Mouse (Mus musculus) forebrain, embryonic 16.5 days (tissue): ENCODE data around the gene Cab39. TPM values are rescaled to one million over a fixed set of nuclear protein-coding genes. Genes with fewer than 3 reads are reported as not detected.

Source experiments
- ATAC-seq: fragments of 200-750 bp; cut with Nextera tagmentation; 2 replicates; pipeline ENCODE4 v1.8.0; 2017; ENCODE audit warnings: mild to moderate bottlenecking, moderate library complexity
- H3K27ac ChIP-seq: fragments of 300-500 bp; sonication (generic); 2 replicates; pipeline ENCODE4 v1.5.1; 2014; ENCODE audit warnings: low read length, control low read depth
- H3K27me3 ChIP-seq: fragments of 300-500 bp; sonication (generic); replicated peaks from 2 replicates; pipeline ENCODE4 v1.6.1; 2014; ENCODE audit warnings: low read length; ENCODE audit not compliant: control insufficient read depth, insufficient read depth
- H3K36me3 ChIP-seq: fragments of 300-500 bp; sonication (generic); 2 replicates; pipeline ENCODE4 v1.6.1; 2014; ENCODE audit not compliant: control insufficient read depth, insufficient read depth
- H3K4me1 ChIP-seq: fragments of 300-500 bp; sonication (generic); replicated peaks from 2 replicates; pipeline ENCODE4 v1.6.1; 2014; ENCODE audit warnings: low read length; ENCODE audit not compliant: control insufficient read depth, insufficient read depth
- H3K4me2 ChIP-seq: fragments of 300-500 bp; sonication (generic); 2 replicates; pipeline ENCODE4 v1.6.1; 2014; ENCODE audit warnings: mild to moderate bottlenecking, low read length, control low read depth
- H3K4me3 ChIP-seq: fragments of 300-500 bp; sonication (generic); replicated peaks from 2 replicates; pipeline ENCODE4 v1.5.1; 2014; ENCODE audit warnings: mild to moderate bottlenecking, low read length, control low read depth
- H3K9ac ChIP-seq: fragments of 300-500 bp; sonication (generic); replicated peaks from 2 replicates; pipeline ENCODE4 v1.6.1; 2014; ENCODE audit warnings: low read depth, low read length, control low read depth
- H3K9me3 ChIP-seq: fragments of 300-500 bp; sonication (generic); 2 replicates; pipeline ENCODE4 v1.6.1; 2016; ENCODE audit warnings: low read length; ENCODE audit not compliant: control insufficient read depth
- WGBS: fragments of 180-500 bp; shearing (Covaris S2); extraction: QIAGEN DNeasy Blood & Tissue Kit; methylation state at CpG from one replicate; pipeline ENCODE4 v1.1.7; 2014; 5-methylcytosine and 5-hydroxymethylcytosine counted together
- polyA plus RNA-seq: library from polyadenylated mRNA; unstranded; fragments of >200 nt; fragmentation: Nextera tagmentation; extraction: Ambion mirVana; gene quantifications from 2 replicates; pipeline ENCODE4 v1.2.1, GENCODE M21; 2015

Cab39 gene
- polyA plus RNA-seq, result 47.1 and 50.2 TPM in 2 replicates

GRCm38 (mm10) chr1:85793208-85794105, at the start of gene Cab39:
Gene Cab39 (plus strand): TSS chr1:85793441.
- Histone ChIP-seq H3K27ac (peak within 1 kb of the TSS; percentile 95), H3K4me2 (peak within 1 kb of the TSS; percentile 83), H3K36me3 (no peaks in the 10 kb centered on the region), H3K4me1 (peaks cover 12% of the 10 kb centered on the region), H3K9me3 (no peaks in the 10 kb centered on the region), H3K27me3 (no peaks in the 10 kb centered on the region), H3K4me3 (peak within 1 kb of the TSS; percentile 97), H3K9ac (peak within 1 kb of the TSS; percentile 97)
- WGBS, result 0% methylated on average over 90 of the region's 118 CpGs
- ATAC-seq, result peak; percentile 97

GRCm38 (mm10) chr1:85744539-85744938, 48.7 kb upstream of the Cab39 start:
- ATAC-seq, result no peak

GRCm38 (mm10) chr1:85746511-85746910, 46.7 kb upstream of the Cab39 start:
- H3K4me1 ChIP-seq, result 0 out of 2 replicates have a peak, but pooled peaks cover 2% of the 10 kb centered on the region
- H3K9me3 ChIP-seq, result no peaks in the 10 kb centered on the region
- H3K9ac ChIP-seq, result no peak overlapping the region
- H3K27ac ChIP-seq, result no peak overlapping the region
- WGBS, result 92% methylated on average over 5 of the region's 5 CpGs
- no peaks in the 10 kb centered on the region for H3K36me3 ChIP-seq
- no peaks in the 10 kb centered on the region for H3K27me3 ChIP-seq
- no peak for ATAC-seq
- no peak overlapping the region for H3K4me3 ChIP-seq
- H3K4me2 ChIP-seq, result no peak overlapping the region

More at GRCm38 (mm10) chr1:85744539-85744938, 48.7 kb upstream of the Cab39 start:
- Histone ChIP-seq H3K4me1 (0 out of 2 replicates have a peak, but pooled peaks cover 2% of the 10 kb centered on the region), H3K9ac (no peak overlapping the region), H3K36me3 (no peaks in the 10 kb centered on the region), H3K27ac (no peak overlapping the region), H3K9me3 (no peaks in the 10 kb centered on the region), H3K4me2 (no peak overlapping the region), H3K4me3 (no peak overlapping the region), H3K27me3 (no peaks in the 10 kb centered on the region)
- WGBS, result 87% methylated on average over 3 of the region's 3 CpGs

- ATAC-seq, result no peak
- Histone ChIP-seq H3K27ac (no peak overlapping the region), H3K36me3 (no peaks in the 10 kb centered on the region), H3K9ac (no peak overlapping the region), H3K4me3 (no peak overlapping the region), H3K4me1 (no peaks in the 10 kb centered on the region), H3K27me3 (no peaks in the 10 kb centered on the region), H3K4me2 (no peak overlapping the region), H3K9me3 (no peaks in the 10 kb centered on the region)
- WGBS, result 54% methylated on average over 2 of the region's 2 CpGs
Observed at GRCm38 (mm10) chr1:85749829-85750228, 43.4 kb upstream of the Cab39 start.

- no peak overlapping the region for H3K4me3 ChIP-seq
- no peaks in the 10 kb centered on the region for H3K4me1 ChIP-seq
- H3K27me3 ChIP-seq, result no peaks in the 10 kb centered on the region
- H3K36me3 ChIP-seq, result no peaks in the 10 kb centered on the region
- 92% methylated on average over 4 of the region's 4 CpGs for WGBS
- H3K27ac ChIP-seq, result no peak overlapping the region
- no peaks in the 10 kb centered on the region for H3K9me3 ChIP-seq
- no peak overlapping the region for H3K9ac ChIP-seq
- ATAC-seq, result no peak
- H3K4me2 ChIP-seq, result no peak overlapping the region
Observed at GRCm38 (mm10) chr1:85750650-85751049, 42.6 kb upstream of the Cab39 start.

- no peaks in the 10 kb centered on the region for H3K4me1 ChIP-seq
- no peaks in the 10 kb centered on the region for H3K27me3 ChIP-seq
- H3K4me2 ChIP-seq, result no peak overlapping the region
- no peak overlapping the region for H3K9ac ChIP-seq
- no peaks in the 10 kb centered on the region for H3K36me3 ChIP-seq
- H3K4me3 ChIP-seq, result no peak overlapping the region
- H3K9me3 ChIP-seq, result no peaks in the 10 kb centered on the region
- 53% methylated on average over 6 of the region's 6 CpGs for WGBS
- no peak overlapping the region for H3K27ac ChIP-seq
- no peak for ATAC-seq
Observed at GRCm38 (mm10) chr1:85751494-85751893, 41.7 kb upstream of the Cab39 start.

- no peaks in the 10 kb centered on the region for H3K27me3 ChIP-seq
- H3K36me3 ChIP-seq, result no peaks in the 10 kb centered on the region
- H3K4me2 ChIP-seq, result no peak overlapping the region
- no peaks in the 10 kb centered on the region for H3K4me1 ChIP-seq
- 80% methylated on average over 11 of the region's 11 CpGs for WGBS
- no peak overlapping the region for H3K27ac ChIP-seq
- no peaks in the 10 kb centered on the region for H3K9me3 ChIP-seq
- no peak overlapping the region for H3K4me3 ChIP-seq
- H3K9ac ChIP-seq, result no peak overlapping the region
- no peak for ATAC-seq
Observed at GRCm38 (mm10) chr1:85751932-85752680, 41.1 kb upstream of the Cab39 start.

GRCm38 (mm10) chr1:85757531-85758230, 35.6 kb upstream of the Cab39 start:
- Histone ChIP-seq H3K27me3 (no peaks in the 10 kb centered on the region), H3K4me1 (0 out of 2 replicates have a peak, but pooled peaks cover 3% of the 10 kb centered on the region), H3K9me3 (no peaks in the 10 kb centered on the region), H3K36me3 (no peaks in the 10 kb centered on the region), H3K27ac (no peak overlapping the region), H3K4me2 (no peak overlapping the region), H3K9ac (no peak overlapping the region), H3K4me3 (no peak overlapping the region)
- 79% methylated on average over 6 of the region's 6 CpGs for WGBS
- no peak for ATAC-seq
